Mouse (Mus musculus) stomach, embryonic 15.5 days (tissue): ENCODE measurements around the gene Wnk4. TPM values are rescaled to one million over a fixed set of nuclear protein-coding genes. Genes with fewer than 3 reads are reported as not detected.

ENCODE experiments used
- ATAC-seq: fragments of 200-750 bp; cut with Nextera tagmentation; 2 replicates; pipeline ENCODE4 v1.8.0; 2017; ENCODE audit warnings: low read depth, moderate number of reproducible peaks, moderate TSS enrichment; ENCODE audit not compliant: insufficient read depth, low FRiP score
- H3K27ac ChIP-seq: fragments of 300-500 bp; sonication (generic); 2 replicates; pipeline ENCODE4 v1.5.1; 2015; ENCODE audit warnings: mild to moderate bottlenecking, inconsistent platforms
- H3K27me3 ChIP-seq: fragments of 300-500 bp; sonication (generic); replicated peaks from 2 replicates; pipeline ENCODE4 v1.6.1; 2015; ENCODE audit warnings: inconsistent platforms
- H3K36me3 ChIP-seq: fragments of 300-500 bp; sonication (generic); 2 replicates; pipeline ENCODE4 v1.6.1; 2015; ENCODE audit warnings: inconsistent platforms
- H3K4me1 ChIP-seq: fragments of 300-500 bp; sonication (generic); 2 replicates; pipeline ENCODE4 v1.6.1; 2015; ENCODE audit warnings: inconsistent platforms
- H3K4me2 ChIP-seq: fragments of 300-500 bp; sonication (generic); 2 replicates; pipeline ENCODE4 v1.6.1; 2015; ENCODE audit warnings: mild to moderate bottlenecking, inconsistent platforms
- H3K4me3 ChIP-seq: fragments of 300-500 bp; sonication (generic); replicated peaks from 2 replicates; pipeline ENCODE4 v1.5.1; 2015; ENCODE audit warnings: inconsistent platforms
- H3K9ac ChIP-seq: fragments of 300-500 bp; sonication (generic); 2 replicates; pipeline ENCODE4 v1.6.1; 2015; ENCODE audit warnings: inconsistent platforms
- H3K9me3 ChIP-seq: fragments of 300-500 bp; sonication (generic); 2 replicates; pipeline ENCODE4 v1.6.1; 2016; ENCODE audit warnings: inconsistent platforms
- WGBS: fragments of 180-500 bp; shearing (Covaris S2); methylation state at CpG from one replicate; pipeline ENCODE4 v1.1.7; 2015; 5-methylcytosine and 5-hydroxymethylcytosine counted together
- polyA plus RNA-seq: library from polyadenylated mRNA; unstranded; fragments of >200 nt; fragmentation: Nextera tagmentation; extraction: Ambion mirVana; gene quantifications from 2 replicates; pipeline ENCODE4 v1.2.1, GENCODE M21; 2015

The Wnk4 gene
- polyA plus RNA-seq, 1 experiment from 2014 or later, result 19.8 TPM

DNA sequence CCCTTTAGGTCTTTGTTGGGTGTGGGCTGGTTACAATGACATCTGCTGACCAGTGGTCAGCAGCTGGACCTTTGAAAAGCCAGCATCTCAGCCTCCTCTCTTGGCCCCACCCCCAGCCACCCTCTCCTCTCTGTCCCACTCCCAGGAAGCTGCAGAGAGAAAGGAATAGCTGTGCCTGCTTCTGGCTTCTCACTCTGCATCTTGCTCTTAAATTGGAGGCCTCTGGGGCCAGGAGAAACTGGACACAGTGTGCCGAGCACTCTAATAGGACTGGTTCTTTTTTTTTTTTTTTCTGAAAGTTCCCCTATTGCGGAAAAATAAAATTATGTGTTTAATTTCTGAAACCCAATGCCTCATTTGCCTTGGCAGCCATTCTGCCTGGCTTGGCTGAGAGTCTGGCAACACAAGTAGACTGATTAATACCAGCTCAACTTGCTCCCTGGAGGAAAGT, 30.3 kb upstream of the Wnk4 start:
- Histone ChIP-seq H3K4me2 (no peak overlapping the region), H3K27ac (peak overlapping the region; percentile 88), H3K4me1 (peaks cover 36% of the 10 kb centered on the region), H3K4me3 (no peak overlapping the region), H3K9me3 (no peaks in the 10 kb centered on the region), H3K36me3 (no peaks in the 10 kb centered on the region), H3K27me3 (no peaks in the 10 kb centered on the region), H3K9ac (no peak overlapping the region)
- no peak for ATAC-seq
- 22% methylated on average over 2 of the region's 2 CpGs for WGBS

DNA sequence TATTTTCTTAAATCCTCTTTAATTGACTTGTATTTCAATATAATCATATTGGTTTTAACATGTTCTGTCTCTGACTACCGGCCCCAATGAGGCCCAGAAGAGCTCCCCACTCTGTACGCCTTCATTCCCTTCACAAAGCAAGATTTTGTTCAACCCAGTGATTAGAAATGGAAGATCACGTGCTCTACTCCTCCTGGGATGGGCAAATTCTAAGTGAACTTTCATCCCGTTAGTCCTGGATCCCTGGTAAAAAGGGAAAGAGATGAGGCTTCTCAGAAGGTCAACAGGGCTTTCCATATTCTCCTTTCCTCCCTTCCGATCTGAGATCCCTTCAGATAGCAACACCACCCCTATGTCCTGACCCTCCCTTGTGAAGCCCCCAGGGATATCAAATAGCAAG, 29.8 kb upstream of the Wnk4 start:
- H3K9ac ChIP-seq, result no peak overlapping the region

DNA sequence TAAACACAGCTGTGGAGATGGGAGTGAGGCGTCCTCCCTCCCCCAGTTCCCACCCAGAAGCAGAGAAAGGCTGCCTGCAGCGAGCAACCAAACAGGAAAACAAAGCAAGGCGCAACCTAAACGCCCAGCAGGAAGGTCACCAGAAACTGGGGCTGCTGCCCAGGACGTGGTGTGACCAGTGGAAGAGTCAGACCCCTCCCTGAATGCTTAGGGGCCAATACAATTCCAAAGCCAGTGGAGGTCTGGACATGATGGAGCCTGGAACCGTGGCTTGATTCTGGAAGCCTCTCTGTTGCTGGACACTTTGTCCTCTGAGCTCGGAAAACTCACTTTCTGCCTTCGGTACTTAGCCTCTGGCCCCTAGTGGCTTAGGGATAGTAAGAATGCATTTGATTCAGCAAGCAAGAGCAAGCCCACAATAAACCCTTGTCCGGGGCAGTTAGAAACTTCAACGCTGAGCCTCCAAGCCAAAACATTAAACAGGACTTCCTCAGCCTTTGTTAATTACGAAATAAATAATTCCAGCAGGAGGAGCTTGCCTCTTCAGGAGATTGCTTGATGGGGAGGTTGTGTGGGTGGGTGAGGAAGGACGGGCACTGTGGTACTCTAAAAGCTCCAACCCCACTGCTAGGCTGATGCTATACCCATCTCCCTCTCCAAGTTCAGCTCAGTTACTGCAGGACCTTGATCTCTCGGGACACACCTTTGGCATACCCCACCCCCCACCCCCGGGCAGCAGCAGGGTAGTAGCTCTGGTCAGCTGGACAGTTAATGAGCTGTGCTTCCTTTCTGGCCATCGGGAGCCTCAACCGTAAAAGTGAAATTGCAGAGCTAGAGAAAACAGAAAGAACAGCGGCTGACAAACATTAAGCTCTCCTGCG, 29.1 kb upstream of the Wnk4 start:
- H3K4me1 ChIP-seq, result peaks cover 32% of the 10 kb centered on the region
- ATAC-seq, result peak; percentile 24; the same call in 1 of the 2 replicates
- no peaks in the 10 kb centered on the region for H3K36me3 ChIP-seq
- 8% methylated on average over 18 of the region's 18 CpGs for WGBS
- peak overlapping the region; percentile 88 for H3K27ac ChIP-seq
- peak overlapping the region; percentile 20 for H3K4me3 ChIP-seq
- H3K9me3 ChIP-seq, result no peaks in the 10 kb centered on the region
- H3K9ac ChIP-seq, result no peak overlapping the region
- peak overlapping the region; percentile 40 for H3K4me2 ChIP-seq
- no peaks in the 10 kb centered on the region for H3K27me3 ChIP-seq

More for the DNA sequence above, 29.8 kb upstream of the Wnk4 start:
- H3K27ac ChIP-seq, result peak overlapping the region; percentile 88
- H3K27me3 ChIP-seq, result no peaks in the 10 kb centered on the region
- no peak overlapping the region for H3K4me3 ChIP-seq
- peak overlapping the region; percentile 40 for H3K4me2 ChIP-seq
- H3K4me1 ChIP-seq, result peaks cover 32% of the 10 kb centered on the region
- ATAC-seq, result no peak
- 33% methylated on average over 5 of the region's 5 CpGs for WGBS
- H3K36me3 ChIP-seq, result no peaks in the 10 kb centered on the region
- no peaks in the 10 kb centered on the region for H3K9me3 ChIP-seq

DNA sequence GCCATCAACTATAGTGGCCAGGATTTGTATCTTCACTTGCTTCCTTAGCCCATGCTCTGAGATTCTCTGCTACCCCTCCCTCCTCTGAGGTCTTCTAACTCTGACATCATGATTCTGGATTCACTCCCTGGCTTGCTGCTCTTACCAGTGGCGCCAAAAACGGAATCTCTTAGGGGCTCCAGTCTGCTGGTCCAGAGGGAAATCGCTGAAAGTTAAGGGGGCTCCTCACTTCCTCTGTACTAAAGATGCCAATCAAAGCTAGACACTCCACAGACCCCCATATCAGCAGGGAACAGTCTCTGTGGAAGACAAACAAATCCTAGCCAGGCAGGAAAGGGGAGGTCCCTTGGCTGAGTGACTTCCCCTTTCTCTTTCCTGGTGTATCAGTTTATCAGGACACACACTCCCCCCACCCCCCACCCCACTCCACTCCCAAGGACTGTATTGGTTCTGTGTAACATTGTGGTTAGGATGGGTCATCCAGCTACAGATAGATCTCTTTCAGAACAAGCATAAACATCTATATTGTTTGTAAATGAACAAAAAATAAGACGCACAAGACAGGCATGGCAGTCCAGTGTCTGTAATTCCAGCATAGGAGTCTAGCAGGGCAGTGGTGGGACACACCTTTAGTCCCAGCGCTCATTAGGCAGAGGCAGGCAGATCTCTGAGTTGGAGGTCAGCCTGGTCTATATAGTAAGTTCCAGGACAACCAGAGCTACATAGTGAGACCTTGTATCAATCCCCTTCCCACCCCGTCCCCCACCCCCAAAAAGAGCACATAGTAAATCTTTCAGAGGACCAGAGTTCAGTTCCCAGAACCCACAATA, 28.1 kb upstream of the Wnk4 start:
- Histone ChIP-seq H3K4me2 (peak overlapping the region; percentile 40), H3K9me3 (no peaks in the 10 kb centered on the region), H3K27me3 (no peaks in the 10 kb centered on the region), H3K36me3 (no peaks in the 10 kb centered on the region), H3K4me3 (peak overlapping the region; percentile 20), H3K27ac (peak overlapping the region; percentile 88), H3K4me1 (peaks cover 32% of the 10 kb centered on the region), H3K9ac (no peak overlapping the region)
- WGBS, result 45% methylated on average over 6 of the region's 6 CpGs
- peak; percentile 64; the same call in 1 of the 2 replicates for ATAC-seq

DNA sequence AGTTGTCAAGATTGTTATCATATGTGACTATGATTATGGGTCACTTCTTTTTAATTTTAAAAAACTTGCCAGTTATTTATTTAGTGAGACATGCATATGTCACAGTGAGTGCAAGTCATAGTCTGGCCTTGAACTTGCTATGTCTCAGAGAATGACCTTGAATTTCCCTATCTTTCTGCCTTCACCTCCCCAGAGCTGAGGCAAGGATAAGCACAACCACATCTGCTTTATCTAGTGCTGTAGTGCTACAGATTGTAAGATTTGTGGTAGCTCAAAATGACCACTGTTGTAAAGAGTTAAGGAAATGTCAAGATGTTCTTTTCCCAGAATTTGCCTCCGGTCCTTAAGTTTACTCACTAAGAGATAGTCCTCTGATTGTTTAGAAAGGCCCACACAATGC, 27.1 kb upstream of the Wnk4 start:
- ATAC-seq, result no peak
- no peak overlapping the region for H3K9ac ChIP-seq
- 43% methylated on average over 1 of the region's 1 CpGs for WGBS
- H3K36me3 ChIP-seq, result no peaks in the 10 kb centered on the region
- H3K27me3 ChIP-seq, result no peaks in the 10 kb centered on the region
- peaks cover 36% of the 10 kb centered on the region for H3K4me1 ChIP-seq
- H3K4me3 ChIP-seq, result no peak overlapping the region
- H3K4me2 ChIP-seq, result no peak overlapping the region
- H3K9me3 ChIP-seq, result no peaks in the 10 kb centered on the region
- no peak overlapping the region for H3K27ac ChIP-seq

DNA sequence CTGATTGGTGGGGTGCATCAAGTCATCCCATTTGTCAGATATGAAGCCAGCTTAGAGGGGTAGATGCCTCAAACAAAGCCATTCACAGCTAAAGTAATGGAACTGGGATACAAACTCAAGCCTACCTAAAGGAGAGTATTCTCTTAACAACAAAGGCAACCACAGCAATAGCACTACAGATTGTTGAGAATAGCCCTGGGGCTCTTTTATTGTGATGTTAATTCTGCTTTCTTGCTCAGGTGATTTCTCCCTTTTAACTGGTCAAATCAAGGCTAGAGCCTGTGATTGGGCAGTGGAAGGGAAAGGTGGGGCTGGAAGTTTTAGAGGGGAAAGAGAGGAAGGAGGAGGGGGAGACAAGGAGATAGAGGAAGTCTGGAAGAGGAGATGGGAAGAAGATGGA, 26.2 kb upstream of the Wnk4 start:
- no peak for ATAC-seq
- H3K36me3 ChIP-seq, result no peaks in the 10 kb centered on the region
- H3K4me2 ChIP-seq, result no peak overlapping the region
- H3K4me1 ChIP-seq, result peaks cover 35% of the 10 kb centered on the region
- H3K4me3 ChIP-seq, result no peak overlapping the region
- no peak overlapping the region for H3K9ac ChIP-seq
- no peaks in the 10 kb centered on the region for H3K27me3 ChIP-seq
- no peaks in the 10 kb centered on the region for H3K9me3 ChIP-seq
- H3K27ac ChIP-seq, result no peak overlapping the region

DNA sequence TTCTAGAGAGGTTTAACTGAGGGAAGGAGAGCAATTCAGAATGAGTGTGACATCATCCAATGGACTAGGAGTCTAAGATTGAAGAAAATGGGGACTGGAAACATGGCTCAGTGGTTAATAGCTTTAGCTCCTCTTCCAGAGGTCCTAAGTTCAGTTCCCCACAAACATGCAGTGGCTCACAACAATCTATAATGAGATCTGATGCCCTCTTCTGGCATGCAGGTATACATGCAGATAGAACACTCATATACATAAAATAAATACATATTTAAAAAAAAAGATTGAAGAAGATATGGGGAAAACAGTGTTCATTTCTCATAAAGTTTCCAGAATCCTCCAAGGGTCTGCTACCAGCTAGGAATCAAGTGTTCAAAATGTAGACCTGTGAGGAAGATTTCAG, 24.9 kb upstream of the Wnk4 start:
- H3K9ac ChIP-seq, result no peak overlapping the region
- no peak for ATAC-seq
- no peaks in the 10 kb centered on the region for H3K27me3 ChIP-seq
- H3K4me3 ChIP-seq, result no peak overlapping the region
- peaks cover 23% of the 10 kb centered on the region for H3K4me1 ChIP-seq
- no peak overlapping the region for H3K4me2 ChIP-seq
- no peaks in the 10 kb centered on the region for H3K9me3 ChIP-seq
- H3K27ac ChIP-seq, result no peak overlapping the region
- H3K36me3 ChIP-seq, result no peaks in the 10 kb centered on the region

DNA sequence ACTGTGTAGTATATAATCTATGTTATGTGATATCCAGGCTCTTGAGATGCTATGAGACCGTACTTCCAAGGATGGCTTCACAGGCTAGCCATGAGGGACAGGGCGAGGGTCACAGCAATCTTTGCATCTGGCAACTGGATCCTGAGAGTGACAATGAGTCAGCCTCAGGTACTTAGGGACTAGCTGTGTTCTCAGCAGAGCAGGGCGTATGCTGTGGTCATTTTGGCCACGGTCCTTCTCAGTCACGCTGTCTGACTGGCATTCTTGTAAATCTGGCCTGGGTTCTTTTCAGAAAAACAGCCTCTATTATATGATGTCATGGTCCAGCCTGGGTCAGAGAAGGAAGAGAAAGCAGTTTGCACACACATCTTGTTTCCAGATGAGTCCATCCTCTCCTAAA, 23.6 kb upstream of the Wnk4 start:
- H3K9me3 ChIP-seq, result no peaks in the 10 kb centered on the region
- no peaks in the 10 kb centered on the region for H3K27me3 ChIP-seq
- no peak overlapping the region for H3K9ac ChIP-seq
- 94% methylated on average over 5 of the region's 5 CpGs for WGBS
- H3K4me3 ChIP-seq, result no peak overlapping the region
- H3K27ac ChIP-seq, result no peak overlapping the region
- ATAC-seq, result no peak
- no peaks in the 10 kb centered on the region for H3K36me3 ChIP-seq
- H3K4me1 ChIP-seq, result peaks cover 9% of the 10 kb centered on the region; the same call in 1 of the 2 replicates
- no peak overlapping the region for H3K4me2 ChIP-seq

DNA sequence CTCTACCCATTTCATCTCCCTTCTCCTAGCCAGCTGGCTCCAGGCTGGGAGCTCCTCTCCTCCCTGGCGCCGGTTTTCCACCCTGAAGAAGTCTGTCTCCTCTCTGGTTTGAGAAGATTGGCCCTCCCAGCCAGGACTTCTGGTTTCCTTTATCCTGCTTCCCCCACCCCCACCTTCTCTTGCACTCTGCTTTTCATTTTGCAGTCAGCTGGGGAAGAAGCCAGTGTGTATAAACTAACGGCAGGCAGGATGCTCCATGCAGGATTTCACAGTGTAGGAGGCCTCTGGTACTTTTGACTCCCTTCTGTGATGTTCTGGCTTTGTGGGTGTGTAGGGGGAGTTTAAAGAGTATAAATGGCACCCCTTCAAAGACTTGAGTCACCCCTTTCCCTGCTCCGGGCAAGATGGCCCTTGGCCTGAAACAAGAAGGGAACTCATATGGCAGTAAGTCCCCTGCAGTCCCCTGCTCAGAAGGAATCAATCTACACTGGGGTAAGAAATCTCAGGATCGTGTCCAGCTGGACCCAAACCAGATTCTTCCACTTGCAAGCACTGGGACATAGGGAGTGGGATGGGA, 22.2 kb upstream of the Wnk4 start:
- H3K27me3 ChIP-seq, result no peaks in the 10 kb centered on the region
- H3K36me3 ChIP-seq, result no peaks in the 10 kb centered on the region
- H3K4me3 ChIP-seq, result no peak overlapping the region
- no peak overlapping the region for H3K9ac ChIP-seq
- peak; percentile 76 for ATAC-seq
- 0 out of 2 replicates have a peak, but pooled peaks cover 5% of the 10 kb centered on the region for H3K4me1 ChIP-seq
- peak overlapping the region; percentile 80 for H3K27ac ChIP-seq
- H3K4me2 ChIP-seq, result no peak overlapping the region
- 35% methylated on average over 5 of the region's 5 CpGs for WGBS
- no peaks in the 10 kb centered on the region for H3K9me3 ChIP-seq

DNA sequence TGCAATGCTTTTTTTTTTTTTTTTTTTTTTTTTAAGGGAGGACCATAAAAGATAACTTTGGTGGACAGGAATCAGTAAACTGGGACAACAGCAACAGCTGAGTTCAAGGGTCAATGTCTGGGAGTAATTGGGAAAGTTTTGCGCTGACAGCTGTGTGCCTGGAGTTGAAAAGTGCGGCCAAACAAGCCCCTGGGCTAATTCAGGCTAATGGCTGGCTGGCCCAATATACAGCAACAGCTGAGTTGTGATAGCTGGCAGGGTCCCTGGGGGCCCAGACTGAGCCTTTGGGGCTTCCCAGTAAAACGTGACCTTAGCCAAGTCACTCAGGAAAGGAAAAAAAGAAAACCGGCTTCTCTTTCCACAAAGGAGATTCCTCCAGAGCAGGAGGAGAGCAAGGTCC, 15.3 kb upstream of the Wnk4 start:
- Histone ChIP-seq H3K9me3 (no peaks in the 10 kb centered on the region), H3K36me3 (no peaks in the 10 kb centered on the region), H3K4me1 (peaks cover 11% of the 10 kb centered on the region; the same call in 1 of the 2 replicates), H3K4me2 (peak overlapping the region; percentile 94; the same call in 1 of the 2 replicates), H3K27me3 (no peaks in the 10 kb centered on the region), H3K9ac (no peak overlapping the region), H3K27ac (peak overlapping the region; percentile 91), H3K4me3 (no peak overlapping the region)
- ATAC-seq, result no peak
- 49% methylated on average over 4 of the region's 4 CpGs for WGBS

DNA sequence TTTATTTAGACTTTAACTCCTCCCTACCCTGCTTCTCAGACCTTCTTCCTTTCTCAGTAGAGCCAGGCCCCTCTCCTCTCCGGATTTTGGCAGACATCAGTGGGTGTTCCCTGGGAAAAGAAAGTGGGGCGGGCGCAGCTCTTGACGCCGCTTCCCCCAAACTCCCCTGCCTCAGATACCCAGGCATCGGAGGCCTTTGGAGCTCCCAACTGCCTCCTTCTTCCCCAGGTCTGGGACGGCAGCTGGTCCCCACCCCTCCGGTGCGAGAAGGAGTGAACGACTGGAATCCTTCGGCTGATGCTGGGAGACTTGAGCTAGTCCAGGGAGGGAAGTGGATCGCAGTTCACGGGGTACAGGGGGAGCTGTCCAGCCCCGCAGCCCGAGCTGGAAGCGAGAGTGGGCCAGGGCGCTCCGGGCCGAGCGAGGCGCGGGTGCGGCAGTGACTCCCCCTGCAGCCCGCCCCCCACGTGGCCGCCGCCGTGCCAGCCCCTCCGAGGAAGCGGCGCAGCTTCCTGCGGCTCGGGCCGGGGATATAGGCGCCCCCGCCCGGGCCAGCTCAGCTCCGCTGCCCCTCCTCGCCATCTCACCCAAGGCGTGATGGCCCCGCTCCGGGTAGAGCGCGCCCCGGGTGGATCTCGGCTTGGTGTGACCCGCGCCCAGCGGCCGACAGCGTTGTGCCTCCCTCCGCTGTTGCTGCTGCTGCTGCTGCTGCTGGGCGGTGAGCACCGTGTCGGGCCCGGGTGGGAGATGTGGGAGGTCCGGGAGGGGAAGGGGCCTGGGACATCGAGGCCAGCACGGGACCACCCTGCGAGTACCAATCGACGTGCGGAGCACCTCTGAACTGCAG, 14.3 kb upstream of the Wnk4 start, which contains the start of gene Ramp2:
Ramp2 (plus strand) TSS at position 174 of the 847 bp plus-strand sequence.
- Histone ChIP-seq H3K4me1 (peaks cover 11% of the 10 kb centered on the region; the same call in 1 of the 2 replicates), H3K9ac (peak within 1 kb of the TSS; percentile 63), H3K4me2 (peak within 1 kb of the TSS; percentile 94), H3K9me3 (no peaks in the 10 kb centered on the region), H3K36me3 (no peaks in the 10 kb centered on the region), H3K4me3 (peak within 1 kb of the TSS; percentile 66), H3K27ac (peak within 1 kb of the TSS; percentile 91), H3K27me3 (no peaks in the 10 kb centered on the region)
- ATAC-seq, result peak; percentile 59; the same call in 1 of the 2 replicates
- under 1% methylated on average over 62 of the region's 63 CpGs for WGBS
